Mouse (Mus musculus): ENCODE results near the gene Klhl2.
A peak's percentile ranks its signal among the peaks of the same experiment; 100 is the strongest.

Gene Klhl2

DNA sequence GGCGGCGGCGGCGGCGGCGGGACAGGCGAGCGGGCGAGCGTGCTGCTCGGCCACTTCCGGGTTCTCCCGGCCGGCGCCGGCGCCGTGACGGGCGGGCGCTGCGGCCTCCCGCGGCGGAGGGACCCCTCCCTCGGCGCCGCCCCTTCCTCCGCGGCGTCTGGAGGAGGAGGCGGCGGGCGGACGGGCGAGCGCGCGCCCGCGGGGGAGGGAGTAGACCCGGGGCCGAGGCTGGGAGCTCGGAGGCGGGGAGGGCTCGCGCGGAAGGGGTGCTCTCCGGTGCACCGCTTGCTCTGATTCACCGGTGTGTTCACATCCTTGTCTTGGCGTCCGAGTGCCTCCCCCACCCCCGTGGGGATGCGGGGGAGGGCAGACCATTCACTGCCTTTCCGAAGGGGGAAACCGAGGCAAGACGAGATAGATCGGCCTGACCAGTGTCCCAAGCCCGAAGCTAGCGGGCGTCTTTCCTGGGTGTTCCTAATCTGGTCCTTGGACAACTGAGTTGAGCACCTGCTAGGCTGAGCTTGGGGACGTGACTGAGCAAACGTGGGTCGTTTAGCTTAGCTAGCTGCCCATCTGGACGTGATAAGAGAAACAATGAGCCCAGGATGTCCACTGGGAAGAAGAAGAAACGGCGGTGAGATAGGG, at the start of gene Klhl2:
TSS of gene Klhl2 (minus strand) at position 121 of the 645 bp plus-strand sequence.
- peak; percentile 91 to 94 for DNase-seq (ENCODE audit: inconsistent age in 2 of 2, low spot score in 1 of 2)

DNA sequence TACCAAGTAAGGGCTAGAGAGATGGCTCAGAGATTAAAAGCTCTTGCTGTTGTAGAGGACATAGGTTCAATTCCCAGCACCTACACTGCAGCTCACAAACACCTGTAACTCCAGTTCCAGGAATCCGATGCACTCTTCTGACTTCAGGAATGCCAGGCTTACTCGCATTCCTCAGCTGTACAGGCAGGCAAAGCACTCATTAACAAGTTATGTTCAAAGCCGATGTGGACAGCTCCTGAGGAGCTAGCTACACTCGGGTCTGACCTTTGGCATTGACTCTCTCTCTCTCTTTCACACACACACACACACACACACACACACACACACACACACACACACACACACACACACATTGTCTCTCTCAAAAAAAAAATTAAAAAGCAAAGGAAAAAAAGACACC, 48.9 kb upstream of the Klhl2 start:
- DNase-seq (ENCODE audit: inconsistent age in 2 of 2, low spot score in 1 of 2) = no peak

DNA sequence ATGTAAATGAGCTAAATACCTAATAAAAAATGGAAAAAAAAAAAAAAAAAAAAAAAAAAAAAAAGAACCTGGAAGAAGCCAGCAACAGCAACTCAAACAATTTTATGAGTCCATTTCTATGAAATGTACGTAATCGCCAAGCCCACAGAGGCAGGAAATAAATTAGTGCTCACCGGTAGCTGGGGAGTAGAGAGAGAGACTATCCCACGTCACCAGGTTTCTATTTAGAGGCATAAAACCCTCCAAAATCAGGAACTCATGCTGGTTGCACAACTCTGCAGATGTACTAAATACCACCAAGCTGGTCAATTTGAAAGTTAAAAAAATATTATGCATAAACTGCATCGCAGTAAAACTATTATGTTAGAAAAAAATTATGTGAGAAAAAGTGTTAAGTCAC, 46.9 kb upstream of the Klhl2 start:
- no peak for DNase-seq (ENCODE audit: inconsistent age in 2 of 2, low spot score in 1 of 2)

DNA sequence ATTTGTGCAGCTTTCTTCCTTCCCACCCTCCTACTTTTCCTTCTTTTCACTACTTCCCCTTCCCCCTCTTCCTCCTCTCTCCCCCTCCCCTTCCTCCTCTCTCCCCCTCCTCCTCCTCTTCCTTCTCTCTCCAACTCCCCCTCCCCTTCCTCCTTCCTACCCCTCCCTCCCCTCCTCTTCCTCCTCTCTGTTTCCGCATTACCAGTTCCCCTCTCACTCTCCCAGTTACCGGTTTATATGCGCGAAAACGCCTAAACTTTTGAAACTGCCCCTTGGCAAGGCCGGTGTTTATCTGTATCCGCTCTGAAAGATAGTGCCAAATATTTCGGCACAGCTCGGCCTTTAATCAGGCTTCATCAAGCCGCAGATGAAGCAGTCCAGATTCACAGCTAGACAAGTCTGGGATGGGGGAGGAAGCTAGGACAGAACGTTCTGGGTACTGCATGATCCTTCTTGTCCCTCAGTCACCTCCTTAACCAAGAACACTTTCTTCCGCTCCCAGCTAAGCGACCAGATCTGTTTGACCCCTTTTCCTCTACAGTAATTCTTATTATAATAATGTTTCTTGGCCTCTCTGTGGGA, 30.9 kb upstream of the Klhl2 start:
- peak; percentile 70 to 78 for DNase-seq (ENCODE audit: inconsistent age in 2 of 2, low spot score in 1 of 2)

DNA sequence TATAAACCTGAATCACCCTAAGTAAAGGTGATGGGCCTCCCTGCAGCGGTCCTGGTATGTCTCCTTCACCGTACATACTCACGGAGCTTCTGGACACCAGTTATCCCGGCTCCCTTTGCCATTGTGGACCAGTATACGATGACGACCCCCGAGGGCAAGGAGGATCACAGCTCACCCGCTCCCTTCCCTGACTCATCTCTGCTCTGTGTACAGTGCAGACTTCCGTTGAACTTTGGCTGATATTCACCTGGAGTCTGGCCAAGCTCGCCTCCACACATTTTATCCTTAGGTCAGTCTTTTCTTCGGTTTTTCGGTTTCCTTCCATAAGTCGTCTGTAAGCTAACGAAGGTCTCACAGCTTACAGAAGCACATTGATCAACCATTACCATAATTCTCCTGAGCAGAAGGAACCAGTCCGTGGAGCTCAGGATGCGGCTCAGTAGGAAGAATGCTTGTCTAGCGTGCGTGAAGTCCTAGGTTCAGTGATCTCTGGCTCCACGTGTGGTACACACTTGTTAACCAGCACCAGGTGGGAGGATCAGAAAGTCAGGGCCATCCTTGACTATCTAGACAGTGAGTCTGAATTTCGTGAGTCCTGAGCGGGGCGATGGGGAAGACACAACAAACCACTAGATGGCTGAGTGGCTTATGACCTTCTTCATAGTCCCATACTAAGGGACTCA, 28.0 kb upstream of the Klhl2 start:
- peak; percentile 46 to 63 for DNase-seq (ENCODE audit: inconsistent age in 2 of 2, low spot score in 1 of 2)

DNA sequence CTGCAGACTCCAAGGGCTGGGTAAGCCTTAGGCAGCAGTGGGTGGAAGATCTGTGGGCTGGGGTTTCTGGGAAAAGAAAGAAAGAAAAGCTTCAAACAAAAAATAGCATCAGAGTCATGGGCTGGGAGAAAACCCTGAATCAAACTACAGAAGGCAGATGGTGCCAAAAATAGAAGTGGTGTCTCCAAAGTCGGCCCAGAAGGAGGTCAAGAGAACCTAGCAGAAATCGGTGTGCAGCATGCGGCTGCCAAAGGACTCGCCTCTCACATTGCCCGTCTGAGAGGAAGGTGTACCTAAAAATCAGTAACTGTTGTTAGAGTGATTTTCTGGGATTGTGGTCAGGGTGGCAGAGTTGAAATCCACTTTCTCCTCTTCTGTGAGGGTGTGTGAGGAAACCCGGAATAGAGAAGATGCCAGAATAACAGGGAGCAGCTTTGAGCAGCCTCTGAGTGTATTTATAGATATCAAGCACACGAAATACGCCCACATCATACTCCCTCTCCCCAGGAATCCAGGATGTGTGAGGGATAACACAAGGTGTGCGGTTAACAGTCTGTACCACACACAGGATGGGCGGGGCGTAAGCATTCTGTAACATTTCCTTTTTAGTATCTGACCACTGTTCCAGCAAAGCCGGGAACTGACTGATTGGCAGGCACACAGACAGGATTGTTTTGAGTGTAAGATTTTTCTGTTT, 21.8 kb upstream of the Klhl2 start:
- no peak for DNase-seq (ENCODE audit: inconsistent age in 2 of 2, low spot score in 1 of 2)

DNA sequence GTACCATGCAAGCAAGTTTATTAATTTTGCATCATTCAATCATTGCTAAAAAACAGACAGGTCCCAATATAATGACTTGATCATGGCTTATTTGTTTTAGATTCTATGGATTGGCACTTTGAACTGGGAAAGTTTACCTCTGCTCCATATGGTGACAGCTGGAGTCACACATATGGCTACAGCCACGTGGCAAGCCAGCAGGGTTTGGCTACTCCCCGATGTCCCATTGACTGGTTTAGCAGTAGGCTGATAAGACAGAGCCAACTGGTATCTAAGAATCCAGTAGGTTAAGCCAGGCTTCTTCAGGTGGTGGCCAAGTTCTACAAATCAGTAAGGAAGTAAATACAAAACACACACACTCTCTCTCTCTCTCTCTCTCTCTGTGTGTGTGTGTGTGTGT, 20.4 kb upstream of the Klhl2 start:
- no peak for DNase-seq (ENCODE audit: inconsistent age in 2 of 2, low spot score in 1 of 2)

DNA sequence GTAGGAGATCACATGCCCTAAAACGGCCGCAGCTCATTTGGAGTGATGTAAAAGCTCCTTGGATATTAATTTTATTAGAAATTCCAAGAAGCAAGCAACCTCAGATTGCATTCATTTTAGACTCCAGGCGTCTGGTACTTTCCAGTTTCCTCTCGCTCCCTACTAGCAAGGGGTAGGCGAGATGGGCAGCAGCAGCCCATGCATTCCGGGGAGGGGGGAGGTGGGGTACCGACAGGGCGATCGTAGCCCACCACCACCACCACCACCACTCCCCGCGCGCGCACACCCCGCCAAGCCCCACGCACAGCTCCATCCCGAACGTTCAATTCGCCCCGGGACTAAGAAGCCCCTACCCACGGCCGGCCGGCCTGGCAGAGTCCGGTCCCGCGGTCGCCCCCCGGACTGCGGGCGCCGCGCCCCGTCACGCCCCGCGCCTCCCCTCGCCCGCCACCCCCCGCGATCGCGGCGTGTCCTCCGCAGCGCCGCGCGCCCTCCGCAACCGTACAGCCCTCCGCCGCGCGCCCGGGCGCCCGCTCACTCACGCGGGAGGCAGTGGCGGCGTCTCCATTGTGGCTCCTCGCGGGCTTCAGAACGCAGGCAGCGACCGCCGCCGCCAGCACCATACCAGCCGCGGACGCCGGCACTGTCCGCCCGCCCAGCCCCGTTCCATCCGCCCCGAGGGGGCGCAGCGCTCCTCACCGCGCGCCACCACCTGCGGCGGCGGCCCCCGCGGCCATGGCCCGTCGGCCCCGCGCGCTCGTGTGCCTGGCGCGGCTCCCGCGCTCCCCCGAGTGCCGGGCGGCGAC, 523 bp downstream of the Klhl2 start:
- DNase-seq (ENCODE audit: inconsistent age in 2 of 2, low spot score in 1 of 2) = peak in 1 of 2 experiments; percentile 77

DNA sequence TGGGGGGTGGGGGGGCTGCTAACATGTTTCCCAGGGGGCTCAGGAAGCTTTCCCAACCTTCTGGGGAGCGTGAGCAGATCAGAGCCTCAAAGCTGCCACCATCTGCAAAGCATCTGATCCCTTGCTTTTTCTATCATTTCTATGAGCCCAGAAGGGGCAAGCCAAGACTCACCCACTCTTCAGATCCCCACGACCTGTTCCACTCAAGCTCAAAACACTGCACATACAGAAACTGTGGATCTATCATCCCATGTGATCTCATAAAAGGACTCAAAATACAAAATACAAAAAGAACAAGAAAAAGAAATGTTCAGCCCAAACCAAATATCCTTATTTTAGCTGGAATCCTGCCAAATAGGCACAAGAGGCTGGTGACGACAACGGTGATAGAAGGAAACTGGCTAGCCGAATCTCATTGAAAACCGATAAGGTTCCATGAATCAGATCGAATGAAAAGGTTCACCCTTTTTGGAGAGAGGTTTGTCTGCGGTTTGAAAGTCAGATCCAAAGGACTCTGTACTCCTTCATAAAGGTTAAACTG, 1.5 kb downstream of the Klhl2 start:
- DNase-seq (ENCODE audit: inconsistent age in 2 of 2, low spot score in 1 of 2) = peak in 1 of 2 experiments; percentile 75

DNA sequence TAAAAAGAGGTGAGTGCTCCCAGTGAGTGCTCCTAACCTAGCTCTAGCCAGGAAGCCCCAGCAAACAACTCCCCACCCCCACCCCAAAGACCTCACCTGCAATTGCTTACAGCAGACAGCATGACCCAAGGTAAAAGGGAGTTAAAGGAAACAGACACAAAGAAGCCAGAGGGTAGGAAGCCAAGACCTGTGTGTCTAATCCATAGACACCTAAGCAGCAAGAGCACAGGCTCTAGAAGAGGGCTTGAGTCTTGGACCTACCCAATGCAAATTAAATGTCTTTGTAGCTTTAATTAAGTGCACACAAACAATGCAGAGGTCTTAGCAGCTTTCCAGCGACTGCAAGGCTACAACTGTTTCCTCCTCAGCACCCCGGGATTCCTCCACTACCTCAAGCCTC, 2.2 kb downstream of the Klhl2 start:
- DNase-seq (ENCODE audit: inconsistent age in 2 of 2, low spot score in 1 of 2) = peak in 1 of 2 experiments; percentile 37

DNA sequence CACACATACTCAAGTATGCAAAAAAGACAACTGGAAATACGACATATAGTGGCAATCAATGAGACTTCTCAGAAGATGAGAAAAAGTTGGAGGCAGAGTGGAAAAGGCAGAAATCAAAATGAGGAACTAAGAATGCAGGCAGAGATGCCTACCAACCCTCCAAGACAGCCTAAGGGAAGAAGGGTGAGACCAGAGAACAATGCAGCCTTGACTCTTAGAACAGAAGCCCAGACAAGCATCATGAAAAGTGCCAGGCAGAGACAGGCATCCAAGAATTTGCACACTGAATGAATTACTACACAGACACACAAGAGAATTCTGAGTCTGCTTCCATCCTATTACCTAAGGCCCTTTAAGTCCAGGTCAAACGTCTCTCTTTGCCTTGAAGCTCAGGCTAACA, 2.6 kb downstream of the Klhl2 start:
- peak in 1 of 2 experiments; percentile 42 for DNase-seq (ENCODE audit: inconsistent age in 2 of 2, low spot score in 1 of 2)

DNA sequence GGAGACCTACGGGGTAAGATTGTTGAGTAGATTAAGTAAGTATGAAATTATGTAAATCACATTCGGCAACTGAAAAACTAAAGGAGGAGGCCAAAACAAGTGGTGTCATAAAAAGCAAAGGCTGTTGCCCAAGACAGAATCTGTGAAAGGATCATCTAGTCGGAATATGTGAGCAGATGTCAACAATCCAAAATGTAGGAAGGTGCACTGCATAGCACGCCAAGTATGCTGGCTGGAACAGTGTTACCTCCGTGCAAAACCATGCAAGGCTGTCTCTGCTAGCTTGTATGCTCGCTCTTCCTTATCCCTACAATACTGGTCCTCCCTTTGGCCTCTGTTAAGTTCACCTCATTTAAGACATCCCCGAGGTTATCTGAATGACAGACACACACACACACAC, 4.5 kb downstream of the Klhl2 start:
- DNase-seq (ENCODE audit: inconsistent age in 2 of 2, low spot score in 1 of 2) = no peak

DNA sequence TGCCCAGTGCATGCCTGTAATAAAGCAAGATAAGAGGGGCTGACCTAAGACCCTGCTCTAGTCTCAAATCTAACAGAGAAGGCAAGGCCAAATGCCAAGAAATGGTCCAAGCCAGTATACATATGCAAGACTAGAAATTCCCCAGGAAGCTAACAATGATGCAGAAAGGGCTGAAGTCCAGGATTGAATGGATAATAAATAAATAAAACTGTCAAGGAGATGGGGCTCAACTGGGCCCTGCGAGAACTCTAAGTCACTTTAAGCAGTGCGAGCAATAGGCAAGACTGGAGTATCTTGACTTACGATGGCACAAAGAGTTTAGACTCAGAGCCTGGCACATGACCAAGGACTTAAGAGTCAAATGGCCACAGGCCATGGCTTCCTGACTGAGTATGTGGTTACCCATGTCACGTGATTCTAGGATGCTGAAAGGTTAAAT, 5.8 kb downstream of the Klhl2 start:
- DNase-seq (ENCODE audit: inconsistent age in 2 of 2, low spot score in 1 of 2) = peak in 1 of 2 experiments; percentile 86

DNA sequence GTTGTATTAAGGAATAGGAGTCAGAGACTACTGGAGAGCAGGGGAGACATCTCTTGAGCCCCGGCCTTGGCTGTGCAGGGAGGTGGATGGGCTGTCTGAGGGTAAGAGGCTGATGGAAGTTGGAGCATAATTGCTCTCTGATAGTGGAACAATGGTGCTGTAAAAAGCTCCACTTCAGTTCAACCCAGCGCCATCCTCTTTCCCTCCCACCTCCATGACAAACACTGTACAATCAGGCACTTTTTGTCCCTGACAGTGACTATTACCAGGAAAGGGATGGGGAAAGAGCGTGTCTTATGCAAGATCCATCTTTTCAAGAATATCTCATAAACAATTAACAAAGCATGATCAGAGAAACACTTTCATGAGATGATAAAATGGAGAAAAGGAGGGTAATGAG, 6.6 kb downstream of the Klhl2 start:
- peak in 1 of 2 experiments; percentile 80 for DNase-seq (ENCODE audit: inconsistent age in 2 of 2, low spot score in 1 of 2)

DNA sequence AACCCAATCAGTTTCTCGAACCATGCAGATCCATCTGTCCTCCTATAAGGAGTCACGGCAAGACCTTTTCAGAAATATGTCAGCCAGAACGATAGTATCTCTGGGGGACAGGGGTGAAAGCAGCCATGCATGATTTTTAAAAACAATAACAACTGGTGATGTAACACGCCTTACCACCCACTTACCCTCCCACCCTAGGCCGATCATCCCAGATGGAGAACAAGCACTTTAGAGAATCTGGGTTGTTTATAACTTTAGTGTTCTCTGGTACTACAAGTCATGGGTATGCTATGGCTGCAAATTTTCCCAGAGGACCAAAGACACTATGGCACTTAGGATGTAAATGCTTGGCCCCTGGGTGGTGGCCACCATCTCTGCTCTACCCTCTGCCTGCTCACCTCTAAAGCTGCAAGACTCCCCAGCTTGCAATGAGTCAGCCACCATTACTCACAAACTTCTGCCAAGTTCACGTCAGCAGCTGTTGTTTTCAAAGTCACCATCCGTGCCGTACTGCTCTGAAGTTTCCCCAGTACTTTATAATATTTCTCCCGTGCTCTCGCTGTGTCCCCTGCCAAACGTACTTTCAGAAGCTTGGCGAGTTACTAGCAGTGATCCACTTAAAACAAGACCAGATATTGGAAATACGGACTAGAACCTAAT, 7.9 kb downstream of the Klhl2 start:
- DNase-seq (ENCODE audit: inconsistent age in 2 of 2, low spot score in 1 of 2) = peak; percentile 88 to 95

DNA sequence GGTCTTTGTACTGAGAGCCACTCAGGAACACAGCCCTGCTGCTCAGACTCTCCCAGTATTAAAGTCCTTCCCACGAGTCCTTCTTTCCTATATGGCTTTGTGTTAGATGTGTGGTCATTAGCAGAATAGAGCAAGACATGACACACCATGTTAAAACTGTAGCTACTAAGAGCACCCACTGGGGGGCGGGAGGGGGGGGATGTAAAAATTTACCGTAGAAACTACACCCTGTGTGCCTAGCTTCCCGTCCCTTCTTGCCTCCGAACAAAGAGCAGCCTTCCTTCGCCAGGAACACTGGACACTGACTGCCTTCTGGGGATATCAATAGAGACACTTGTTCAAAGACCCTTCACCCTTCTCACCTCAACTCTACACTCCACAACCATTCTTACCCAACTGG, 10.2 kb downstream of the Klhl2 start:
- DNase-seq (ENCODE audit: inconsistent age in 2 of 2, low spot score in 1 of 2) = no peak

DNA sequence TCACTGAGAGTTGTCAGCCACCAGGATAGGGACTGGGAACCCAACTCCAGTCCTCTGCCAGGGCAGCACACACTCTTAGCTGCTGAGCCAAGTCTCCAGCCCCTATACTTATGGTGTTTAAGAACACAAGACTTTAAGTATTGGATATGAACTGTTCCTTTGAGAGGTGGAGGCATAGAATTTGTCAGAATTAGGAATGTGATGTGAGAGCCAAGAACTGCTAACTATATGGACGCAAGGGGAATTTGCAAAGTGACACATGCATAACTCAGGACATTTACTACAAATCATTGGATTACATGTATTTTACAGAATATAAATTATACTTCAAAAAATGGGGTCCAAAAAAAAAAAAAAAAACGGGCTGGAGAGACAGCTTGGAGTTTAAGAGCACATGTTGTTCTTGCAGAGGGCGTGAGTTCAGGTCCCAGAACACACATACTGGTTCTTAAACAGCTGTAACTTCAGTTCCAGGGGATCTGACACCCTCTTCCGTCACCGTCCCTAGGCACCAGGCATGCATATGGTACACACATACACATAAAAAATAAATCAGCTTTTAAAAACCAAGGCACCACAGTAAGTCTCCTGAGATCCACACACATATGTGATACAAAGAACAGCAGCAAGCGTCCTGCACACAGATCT, 14.2 kb downstream of the Klhl2 start:
- no peak for DNase-seq (ENCODE audit: inconsistent age in 2 of 2, low spot score in 1 of 2)

DNA sequence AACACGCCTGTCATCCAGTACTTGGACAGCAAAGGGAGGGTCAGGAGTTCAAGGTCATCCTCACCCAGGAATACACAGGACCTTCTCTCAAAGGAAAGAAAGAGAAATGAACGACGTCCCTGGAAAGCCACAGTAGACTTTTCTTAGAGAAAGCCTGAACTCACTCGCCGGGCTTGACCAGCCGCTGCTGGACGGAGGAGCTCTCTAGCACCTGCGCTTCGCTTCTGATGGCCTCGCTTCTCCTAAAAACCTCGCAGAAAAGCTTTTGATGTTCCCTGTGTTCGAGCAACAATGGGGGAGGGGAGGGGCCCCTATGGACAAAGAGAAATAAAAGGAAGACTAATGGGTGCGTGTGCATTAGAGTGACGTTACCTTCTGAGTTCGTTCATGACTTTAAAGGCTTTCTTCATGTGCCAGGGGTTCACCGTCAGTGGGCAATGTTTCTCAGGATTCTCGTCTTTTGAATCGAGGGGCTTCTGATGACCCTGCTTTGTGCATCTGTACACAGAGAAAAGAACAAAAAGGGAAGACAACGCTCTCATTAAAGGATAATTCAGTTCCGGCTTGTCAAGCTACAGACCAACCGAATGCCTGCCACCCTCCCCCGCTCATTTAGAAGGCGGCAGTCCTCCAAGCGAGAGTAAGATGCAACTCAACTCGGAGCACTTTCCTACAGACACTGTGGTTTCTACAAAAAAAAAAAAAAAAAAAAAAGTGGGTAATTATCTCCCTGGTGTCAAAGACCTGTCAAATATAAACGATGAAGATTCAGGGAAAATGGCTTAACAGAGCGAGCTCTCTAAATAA, 15.5 kb downstream of the Klhl2 start:
- DNase-seq (ENCODE audit: inconsistent age in 2 of 2, low spot score in 1 of 2) = peak; percentile 33 to 71

Data from adrenal gland, adult (tissue).